Mouse (Mus musculus) testis, adult 2 months (tissue): ENCODE data around the gene Tmed5.
"Not testable (repeated sequence)": the region's sequence is repeated elsewhere in the genome, so short reads cannot be mapped to it uniquely, and the experiment has no call there.

ENCODE experiments used
- CTCF ChIP-seq: fragments of 200-500 bp; IDR thresholded peaks from 2 replicates; pipeline ENCODE4 v1.5.1; 2012; ENCODE audit warnings: low read depth, mild to moderate bottlenecking, inconsistent platforms, low read length, moderate library complexity; ENCODE audit not compliant: control insufficient read depth, insufficient read depth, insufficient replicate concordance
- POLR2A ChIP-seq: fragments of 200-500 bp; IDR thresholded peaks from 2 replicates; pipeline ENCODE4 v1.6.1; 2012; ENCODE audit warnings: low read depth, mild to moderate bottlenecking, inconsistent platforms, low read length, moderate library complexity; ENCODE audit not compliant: control insufficient read depth

GRCm38 (mm10) chr5:108092731-108093130 lies 39.7 kb downstream of the Tmed5 start:
- not testable (repeated sequence) for TF ChIP-seq POLR2A, CTCF
